Mouse (Mus musculus) layer of hippocampus, adult 9-11 months (tissue): ENCODE data around the gene Thrap3.
"Not testable (repeated sequence)": the region's sequence is repeated elsewhere in the genome, so short reads cannot be mapped to it uniquely, and the experiment has no call there.

Experiments
- DNase-seq: peaks from one replicate; pipeline ENCODE4 v3.0.0; 2022

Thrap3 gene

GRCm38 (mm10) chr4:126202303-126203181 is at the start of gene Thrap3:
TSS of gene Thrap3 (minus strand) at chr4:126202760.
- DNase-seq: peak; percentile 99

DNA sequence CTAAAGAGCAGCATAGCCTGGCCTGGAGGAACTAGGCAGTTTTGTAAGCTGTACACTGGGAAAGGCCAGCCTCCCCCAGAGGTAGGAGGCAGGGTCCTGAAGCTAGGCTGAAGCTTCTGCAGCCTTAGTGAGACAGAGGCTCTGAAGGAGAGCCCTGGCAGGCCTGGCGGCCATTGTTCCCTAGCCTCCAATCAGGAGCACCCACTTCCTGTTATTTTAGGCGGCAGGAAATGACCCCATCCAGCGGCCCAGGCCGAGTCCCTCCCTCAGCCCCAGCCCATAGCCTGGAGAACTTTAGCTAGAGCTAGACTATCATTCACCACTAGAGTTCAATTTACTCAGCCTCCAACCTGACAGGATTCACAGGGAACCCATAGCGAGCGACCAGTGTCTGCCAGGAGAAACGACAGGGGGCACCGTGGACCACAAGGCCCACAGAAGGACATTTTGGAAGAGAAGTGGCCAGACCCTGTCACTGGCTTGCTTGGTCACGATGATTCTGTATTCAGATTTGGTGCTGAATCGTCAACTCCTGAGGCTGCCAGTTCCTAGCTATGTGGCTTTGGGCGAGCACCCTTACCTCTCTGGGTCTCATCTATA is 49.2 kb upstream of the Thrap3 start:
- no peak for DNase-seq

GRCm38 (mm10) chr4:126250659-126251058 is 48.1 kb upstream of the Thrap3 start:
- no peak for DNase-seq

DNA sequence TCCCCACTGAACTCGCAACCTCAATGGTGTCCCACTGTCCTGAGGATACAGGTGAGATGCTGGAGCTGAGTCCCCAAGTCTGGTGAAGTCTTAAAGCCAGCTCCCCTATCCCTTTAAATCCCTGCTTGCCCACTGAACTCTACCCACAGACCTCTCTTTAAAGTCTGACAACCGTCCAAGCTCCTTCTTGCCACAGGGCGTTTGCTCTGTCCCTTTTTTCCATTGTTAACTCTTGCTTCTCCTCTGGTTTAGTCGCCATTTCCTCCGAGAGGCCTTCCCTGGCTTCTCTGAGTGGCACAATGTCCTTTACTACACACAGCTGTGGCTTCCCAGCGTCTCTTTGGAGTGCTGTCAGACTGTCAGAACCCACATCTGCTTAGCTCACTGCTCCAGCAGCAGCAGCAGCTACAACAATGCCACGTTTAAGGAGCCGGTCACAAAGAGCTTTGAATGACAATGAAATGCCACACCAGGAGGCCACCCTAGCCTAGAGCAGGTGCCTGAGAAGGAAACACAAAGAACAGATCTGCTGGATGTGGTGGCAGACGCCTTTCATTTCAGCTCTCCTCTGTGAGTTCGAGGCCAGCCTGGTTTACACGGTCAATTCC is 45.8 kb upstream of the Thrap3 start:
- peak; percentile 74 for DNase-seq

DNA sequence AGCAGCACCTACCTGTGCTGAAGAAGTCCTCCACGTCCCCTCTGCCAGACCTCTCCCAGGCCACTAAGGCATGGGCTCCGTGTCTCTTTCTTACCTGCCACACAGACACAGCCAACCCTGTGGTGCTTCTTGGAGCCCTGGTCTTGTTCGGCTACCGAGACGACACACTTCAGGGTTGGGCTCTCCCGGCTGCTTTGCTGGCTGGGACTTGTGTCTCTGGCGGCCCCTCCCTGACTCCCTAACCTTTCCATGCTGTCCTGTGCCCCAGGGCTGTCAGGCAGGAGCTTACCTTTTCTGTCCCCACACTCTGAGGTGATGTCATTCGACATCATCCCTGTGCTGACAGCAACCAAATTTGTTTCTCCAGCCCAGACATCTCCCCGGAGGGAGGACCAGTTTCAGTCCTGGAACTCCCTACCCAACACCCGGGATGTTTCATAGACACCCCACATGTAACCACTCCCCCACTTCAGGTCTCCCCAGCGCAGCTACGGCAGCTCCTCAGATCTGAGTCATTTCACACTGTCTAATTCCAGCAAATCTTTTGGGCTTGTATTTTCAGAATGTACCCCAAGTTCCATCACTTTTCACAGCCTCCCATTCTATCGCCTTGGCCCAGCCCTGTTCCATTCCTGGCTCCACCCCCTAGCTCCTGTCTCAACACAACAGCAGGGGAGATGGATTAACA is 43.8 kb upstream of the Thrap3 start:
- DNase-seq: no peak

- DNase-seq: no peak
Measured at GRCm38 (mm10) chr4:126242510-126242909, 40.0 kb upstream of the Thrap3 start.

GRCm38 (mm10) chr4:126241956-126242355 is 39.4 kb upstream of the Thrap3 start:
- DNase-seq: no peak

DNA sequence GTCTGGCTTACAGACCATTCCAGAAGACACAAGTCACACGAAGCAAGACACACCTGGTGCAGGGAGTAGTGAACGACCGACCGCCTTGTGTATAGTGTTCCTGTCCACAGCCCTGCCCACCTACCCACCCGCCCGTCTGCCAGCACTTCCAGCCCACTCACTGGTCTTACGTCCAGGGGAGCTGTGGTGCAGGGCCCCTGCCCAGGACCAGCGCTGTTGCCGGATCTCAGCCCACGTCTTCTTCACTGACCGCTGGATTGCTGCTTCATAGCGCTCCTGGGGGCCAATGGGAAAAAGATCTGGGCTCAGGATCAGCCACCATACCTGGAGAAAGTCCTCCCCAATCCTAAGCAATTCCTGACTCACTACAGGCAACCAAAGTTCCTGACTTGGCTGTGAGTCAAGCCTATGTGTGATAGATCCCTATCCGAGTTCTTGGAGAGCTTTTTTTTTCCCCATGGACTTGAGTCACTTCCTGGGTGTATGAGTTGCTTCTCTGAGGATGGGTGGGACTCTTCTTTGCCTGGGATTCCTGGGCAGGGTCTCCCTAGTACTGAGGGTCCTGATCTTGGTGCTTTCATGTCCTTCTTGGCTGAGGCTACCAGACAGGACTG is 37.4 kb upstream of the Thrap3 start:
- DNase-seq: no peak

GRCm38 (mm10) chr4:126237721-126238242 is 35.2 kb upstream of the Thrap3 start:
- DNase-seq: no peak

DNA sequence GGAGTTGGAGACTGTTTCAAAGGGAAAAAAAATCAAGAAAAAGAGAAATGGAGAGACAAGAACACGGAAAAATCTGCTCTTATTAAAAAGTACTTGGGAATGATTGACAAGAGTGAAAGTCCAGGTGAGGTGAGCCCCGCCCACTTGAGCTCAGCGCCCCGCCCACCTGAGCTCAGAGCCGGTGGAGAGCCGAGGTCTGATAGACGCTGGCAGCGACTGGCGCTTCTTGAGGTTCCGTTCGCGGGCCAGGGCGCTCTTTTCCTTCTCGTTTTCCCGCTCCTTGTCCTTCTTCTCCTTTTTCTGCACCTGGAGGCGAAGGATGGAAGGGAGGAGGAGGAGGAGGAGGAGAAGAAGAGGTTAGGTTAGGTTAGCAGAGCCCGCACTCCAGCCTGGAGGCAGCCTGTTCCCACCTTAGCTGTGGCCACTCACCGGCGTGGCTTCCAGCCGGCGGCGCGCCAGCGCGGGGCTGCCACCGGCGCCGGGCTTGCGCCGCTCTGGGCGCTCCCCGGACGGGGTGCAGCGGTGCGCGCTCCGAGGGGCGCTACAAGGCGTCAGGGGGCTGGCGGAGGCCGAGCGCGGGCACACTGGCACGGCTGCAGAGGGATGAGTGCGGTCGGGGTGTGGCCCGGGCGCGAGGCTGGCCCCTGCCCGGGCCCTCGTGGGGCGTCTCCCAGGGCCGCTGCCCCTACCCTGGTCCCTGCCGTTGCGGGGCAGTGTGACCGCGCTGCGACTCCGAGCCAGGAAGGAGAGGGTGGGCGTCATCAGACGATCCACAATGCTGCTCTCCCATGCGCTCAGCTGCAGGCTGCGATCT is 34.1 kb upstream of the Thrap3 start:
- no peak for DNase-seq

GRCm38 (mm10) chr4:126235191-126235590 is 32.6 kb upstream of the Thrap3 start:
- no peak for DNase-seq

DNA sequence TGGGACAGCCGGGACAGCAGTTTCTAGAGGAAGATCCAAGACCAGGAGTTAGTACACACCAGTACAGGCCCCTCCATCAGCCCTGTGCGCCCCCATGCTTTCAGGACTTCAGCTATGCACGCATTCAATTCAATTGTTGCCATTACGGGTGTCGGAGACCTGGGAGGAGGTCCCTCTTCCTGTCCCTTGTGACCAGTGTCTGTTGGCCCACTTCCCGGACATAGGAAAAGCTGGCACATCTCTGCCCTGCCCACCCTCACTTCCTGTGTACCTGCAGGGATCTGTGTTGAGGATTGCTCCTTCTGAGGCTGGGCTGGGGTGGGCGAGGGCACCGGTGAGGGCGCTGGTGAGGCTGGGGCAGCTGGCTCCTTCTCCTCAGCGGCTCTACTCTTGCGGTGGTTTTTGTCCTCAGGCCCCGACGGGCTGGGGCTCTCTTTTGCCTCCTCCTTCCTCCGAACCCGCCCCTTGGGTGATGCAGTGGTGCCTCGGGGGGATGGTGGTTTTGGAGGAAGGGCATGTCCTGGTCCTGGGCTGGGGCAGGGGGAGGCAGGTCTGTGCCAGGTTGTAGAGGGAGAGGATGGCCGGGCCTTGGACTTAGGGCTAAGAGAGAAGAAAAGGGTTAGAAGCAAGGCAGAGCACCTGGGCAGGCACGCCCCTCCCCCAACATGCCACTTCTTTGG is 32.1 kb upstream of the Thrap3 start:
- DNase-seq: no peak

DNA sequence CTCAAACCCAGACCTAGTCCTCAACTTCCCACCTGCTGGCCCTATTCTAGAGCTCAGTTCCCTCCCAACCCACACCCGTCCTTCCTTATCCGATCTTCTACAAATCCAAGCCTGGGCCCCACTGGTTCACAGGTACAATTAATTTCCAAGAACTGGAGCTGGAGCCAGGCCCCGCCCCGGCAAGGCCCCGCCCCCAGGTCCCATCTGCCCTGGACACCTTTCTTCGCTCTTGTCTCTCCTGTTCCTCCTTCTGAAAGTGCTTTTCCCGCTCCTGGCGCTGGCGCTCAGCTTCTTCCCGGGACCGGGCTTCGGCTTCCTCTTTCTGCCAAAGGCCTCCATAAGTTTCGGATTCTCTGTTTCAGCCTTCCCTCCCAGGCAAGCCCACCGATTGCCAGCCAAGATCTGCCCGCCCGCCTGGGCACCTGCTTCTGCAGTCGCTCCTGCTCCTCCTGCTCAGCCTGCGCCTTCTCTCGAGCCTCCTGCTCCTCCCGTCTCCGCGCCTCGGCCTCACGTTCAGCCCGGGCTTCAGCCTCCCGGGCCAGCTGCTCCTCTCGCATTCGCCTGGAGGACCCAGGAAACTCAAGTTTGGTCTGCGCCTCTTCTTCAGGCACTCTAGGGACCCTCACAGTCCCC is 31.2 kb upstream of the Thrap3 start:
- DNase-seq: no peak

DNA sequence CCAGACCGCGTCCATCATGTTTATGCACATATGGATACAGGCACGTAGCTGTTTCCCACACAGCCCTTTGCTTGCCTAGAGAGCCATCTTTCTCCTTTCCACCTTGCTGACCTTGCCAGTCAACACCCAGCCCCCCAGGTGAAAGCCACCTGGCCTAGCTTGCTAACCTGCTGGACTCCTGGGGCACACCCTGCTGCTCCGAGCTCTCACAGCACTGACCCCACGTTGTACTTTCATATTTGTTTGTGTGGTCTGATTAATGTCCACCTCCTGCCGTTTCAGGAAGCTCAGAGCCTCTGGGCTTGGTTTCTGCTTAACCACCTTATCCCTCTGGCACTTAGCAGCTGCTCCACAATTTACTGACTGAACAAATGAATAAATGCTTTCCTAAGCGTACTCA is 27.3 kb upstream of the Thrap3 start:
- no peak for DNase-seq

- no peak for DNase-seq
Measured at GRCm38 (mm10) chr4:126228144-126228543, 25.6 kb upstream of the Thrap3 start.

GRCm38 (mm10) chr4:126227077-126227761 is 24.7 kb upstream of the Thrap3 start:
- peak; percentile 81 for DNase-seq

DNA sequence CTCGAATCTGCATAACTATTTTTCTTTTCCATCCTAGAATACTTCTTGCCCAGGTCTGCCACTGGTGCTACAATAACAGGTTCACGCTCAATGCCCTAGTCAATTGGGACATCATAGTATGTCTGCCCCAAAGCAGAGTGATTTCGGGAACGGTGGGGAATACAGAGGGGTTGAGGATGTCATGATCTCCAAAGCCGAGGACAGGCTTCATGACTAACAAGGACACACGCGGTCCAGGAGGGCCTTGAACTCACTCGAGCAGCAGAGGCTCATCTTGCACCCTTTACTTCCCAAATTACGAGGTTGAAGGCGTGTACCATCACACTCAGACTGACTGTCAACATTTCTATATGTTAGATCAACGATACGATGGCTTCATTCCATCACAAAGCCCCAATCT is 24.1 kb upstream of the Thrap3 start:
- DNase-seq: no peak

- no peak for DNase-seq
Measured at GRCm38 (mm10) chr4:126222631-126223030, 20.1 kb upstream of the Thrap3 start.

DNA sequence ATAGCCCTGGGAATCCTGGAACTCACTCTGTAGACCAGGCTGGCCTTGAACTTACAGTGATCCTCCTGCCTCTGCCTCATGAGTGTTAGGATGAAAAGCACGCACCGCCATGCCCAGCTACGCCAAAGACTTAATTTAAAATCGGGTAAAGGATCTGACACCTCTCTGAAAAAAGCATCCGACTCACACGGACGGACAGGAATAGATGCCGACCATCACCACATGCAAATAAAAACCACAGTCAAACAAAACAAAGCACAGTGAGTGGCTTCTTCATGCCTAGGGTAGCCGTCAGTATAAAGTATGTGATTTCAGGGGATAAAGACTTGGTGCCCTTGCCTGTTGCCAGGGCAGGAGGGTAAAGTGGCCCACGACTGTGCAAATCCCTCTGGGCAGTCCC is 17.5 kb upstream of the Thrap3 start:
- no peak for DNase-seq

DNA sequence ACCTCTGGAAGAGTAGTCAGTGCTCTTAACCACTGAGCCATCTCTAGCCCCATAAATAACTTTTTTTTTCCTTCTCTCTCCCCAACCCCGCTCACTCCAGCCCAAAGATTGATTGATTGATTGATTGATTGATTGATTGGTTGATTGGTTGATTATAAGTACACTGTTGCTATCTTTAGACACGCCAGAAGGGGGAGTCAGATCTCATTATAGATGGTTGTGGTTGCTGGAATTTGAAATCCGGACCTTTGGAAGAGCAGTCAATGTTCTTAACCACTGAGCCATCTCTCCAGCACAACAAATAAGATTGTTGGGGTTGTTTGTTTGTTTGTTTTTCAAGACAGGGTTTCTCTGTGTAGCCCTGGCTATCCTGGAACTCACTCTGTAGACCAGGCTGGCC is 17.0 kb upstream of the Thrap3 start:
- DNase-seq: not testable (repeated sequence)
